Mouse (Mus musculus): ENCODE measurements at regions not wholly inside any gene's neighbourhood (a gene's known extent, or its start where the extent isn't known, plus 50 kb on each side); places are given as distances from the start of the nearest gene placed in this dataset.

DNA sequence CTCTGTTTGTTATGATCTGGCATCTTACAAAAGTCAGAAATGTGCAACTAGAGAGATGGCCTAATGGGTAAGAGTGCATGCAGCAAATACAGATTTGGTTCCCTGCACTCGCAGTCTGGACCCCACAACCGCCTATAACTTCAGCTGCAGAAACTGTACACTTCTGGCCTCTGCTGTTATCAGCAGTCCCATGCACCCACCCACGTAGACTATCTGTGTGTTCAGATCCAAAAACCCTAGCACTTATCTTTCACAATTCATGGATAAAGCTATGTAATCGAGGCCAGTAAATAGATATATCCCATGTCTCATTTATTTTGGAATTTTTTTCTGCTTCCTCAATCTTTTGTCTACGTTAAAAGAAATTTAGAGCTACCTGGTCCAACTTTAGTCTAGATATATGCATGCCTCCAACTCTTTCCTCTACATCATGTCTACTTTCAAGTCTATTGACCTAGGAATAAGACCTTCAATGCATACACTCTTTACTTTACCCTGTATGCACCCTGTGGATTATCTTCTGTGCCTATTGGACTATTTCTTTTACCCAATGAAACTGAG, 95.0 kb upstream of the Gorab start:
- Histone ChIP-seq H3K9me3 (ENCODE audit: control insufficient read depth, low read length) (no peaks in the 10 kb centered on the region), H3K27ac (no peak overlapping the region), H3K4me1 (replicated peaks; ENCODE audit: control insufficient read depth in 2 of 2, insufficient read depth in 2 of 2, low read length in 1 of 2) (no peaks in the 10 kb centered on the region), H3K36me3 (replicated peaks; ENCODE audit: control insufficient read depth, insufficient read depth, low read depth) (no peaks in the 10 kb centered on the region), H3K4me3 (ENCODE audit: insufficient read depth in 1 of 2, low read depth in 2 of 2, low read length in 2 of 2) (no peak overlapping the region), H3K4me2 (ENCODE audit: low read depth) (no peak overlapping the region), H3K9ac (replicated peaks) (no peak overlapping the region), H3K27me3 (ENCODE audit: control insufficient read depth, insufficient read depth, low read length) (no peaks in the 10 kb centered on the region)
- DNase-seq (ENCODE audit: low read depth in 3 of 3, low spot score in 3 of 3) (no peak), ATAC-seq (ENCODE audit: insufficient read depth) (0 out of 2 replicates have a peak, but pooled peaks have one; percentile 33)
- no peak for TF ChIP-seq EP300 (IDR thresholded peaks at IDR 0.05; ENCODE audit: low read depth)
- no peak for TF ChIP-seq CTCF (IDR thresholded peaks at IDR 0.05; ENCODE audit: low read depth)
- 31% methylated on average over 5 of the region's 5 CpGs for WGBS (ENCODE audit: insufficient replicate concordance)

- TF ChIP-seq CTCF (IDR thresholded peaks at IDR 0.05; ENCODE audit: low read depth) (no peak), EP300 (IDR thresholded peaks at IDR 0.05; ENCODE audit: low read depth) (no peak)
- H3K9me3 ChIP-seq (ENCODE audit: control insufficient read depth, low read length) = no peaks in the 10 kb centered on the region
- no peak overlapping the region for H3K27ac ChIP-seq
- no peak overlapping the region for H3K9ac ChIP-seq (replicated peaks)
- H3K4me2 ChIP-seq (ENCODE audit: low read depth) = no peak overlapping the region
- no peaks in the 10 kb centered on the region for H3K4me1 ChIP-seq (replicated peaks; ENCODE audit: control insufficient read depth in 2 of 2, insufficient read depth in 2 of 2, low read length in 1 of 2)
- H3K27me3 ChIP-seq (ENCODE audit: control insufficient read depth, insufficient read depth, low read length) = no peaks in the 10 kb centered on the region
- WGBS (ENCODE audit: insufficient replicate concordance) = 46% methylated on average over 1 of the region's 1 CpGs
- ATAC-seq (ENCODE audit: insufficient read depth) (no peak), DNase-seq (ENCODE audit: low read depth in 3 of 3, low spot score in 3 of 3) (no peak)
- no peaks in the 10 kb centered on the region for H3K36me3 ChIP-seq (replicated peaks; ENCODE audit: control insufficient read depth, insufficient read depth, low read depth)
- no peak overlapping the region for H3K4me3 ChIP-seq (ENCODE audit: insufficient read depth in 1 of 2, low read depth in 2 of 2, low read length in 2 of 2)
Measured at GRCm38 (mm10) chr1:163496416-163496815, 92.9 kb upstream of the Gorab start.

DNA sequence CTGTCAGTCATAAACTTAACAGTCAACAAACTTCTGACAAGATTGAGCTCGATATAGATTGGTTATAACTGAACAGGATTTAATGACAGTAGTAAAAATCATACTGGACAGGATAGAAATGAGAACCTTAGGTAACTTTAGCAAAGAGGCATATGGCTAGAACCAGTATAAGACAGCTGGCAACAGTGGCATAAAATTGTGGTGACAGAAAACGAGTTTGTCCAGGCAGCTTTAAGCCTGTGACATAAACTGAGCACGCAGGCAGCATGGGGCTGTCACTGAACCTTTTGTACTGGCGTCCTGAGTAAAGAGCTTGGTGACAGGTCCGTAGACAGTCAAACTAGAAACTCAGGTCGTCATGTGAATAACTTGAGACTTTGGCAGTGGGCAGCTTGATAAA, 85.1 kb upstream of the Gorab start:
- 39% methylated on average over 6 of the region's 6 CpGs for WGBS (ENCODE audit: insufficient replicate concordance)
- Histone ChIP-seq H3K27ac (no peak overlapping the region), H3K4me2 (ENCODE audit: low read depth) (no peak overlapping the region), H3K9me3 (ENCODE audit: control insufficient read depth, low read length) (no peaks in the 10 kb centered on the region), H3K4me1 (replicated peaks; ENCODE audit: control insufficient read depth in 2 of 2, insufficient read depth in 2 of 2, low read length in 1 of 2) (no peaks in the 10 kb centered on the region), H3K36me3 (replicated peaks; ENCODE audit: control insufficient read depth, insufficient read depth, low read depth) (no peaks in the 10 kb centered on the region), H3K4me3 (ENCODE audit: insufficient read depth in 1 of 2, low read depth in 2 of 2, low read length in 2 of 2) (no peak overlapping the region), H3K27me3 (ENCODE audit: control insufficient read depth, insufficient read depth, low read length) (no peaks in the 10 kb centered on the region), H3K9ac (replicated peaks) (no peak overlapping the region)
- ATAC-seq (ENCODE audit: insufficient read depth) (no peak), DNase-seq (ENCODE audit: low read depth in 3 of 3, low spot score in 3 of 3) (no peak)
- TF ChIP-seq CTCF (IDR thresholded peaks at IDR 0.05; ENCODE audit: low read depth) = no peak
- no peak for TF ChIP-seq EP300 (IDR thresholded peaks at IDR 0.05; ENCODE audit: low read depth)

DNA sequence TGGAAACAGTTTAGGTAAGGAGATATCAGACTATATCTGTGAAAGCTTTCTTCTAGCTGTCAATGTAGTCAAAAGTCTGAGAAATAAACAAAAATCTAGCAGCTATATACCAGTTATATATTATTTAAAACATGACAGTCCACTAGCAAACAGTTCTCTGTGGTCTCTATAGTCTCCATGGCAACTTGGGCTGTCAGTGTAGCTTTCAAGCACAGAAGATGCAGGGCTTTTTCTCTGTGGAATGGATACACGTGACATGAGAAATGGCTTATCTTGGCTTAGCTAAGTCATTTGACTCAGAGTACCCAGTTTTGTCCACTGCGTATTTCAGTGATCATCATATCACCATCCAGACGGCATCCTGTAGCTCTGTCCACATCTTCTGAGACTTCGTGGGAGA, 84.6 kb upstream of the Gorab start:
- no peak overlapping the region for H3K4me2 ChIP-seq (ENCODE audit: low read depth)
- H3K4me3 ChIP-seq (ENCODE audit: insufficient read depth in 1 of 2, low read depth in 2 of 2, low read length in 2 of 2) = no peak overlapping the region
- WGBS (ENCODE audit: insufficient replicate concordance) = 55% methylated on average over 4 of the region's 4 CpGs
- H3K4me1 ChIP-seq (replicated peaks; ENCODE audit: control insufficient read depth in 2 of 2, insufficient read depth in 2 of 2, low read length in 1 of 2) = no peaks in the 10 kb centered on the region
- H3K27ac ChIP-seq = no peak overlapping the region
- DNase-seq (ENCODE audit: low read depth in 3 of 3, low spot score in 3 of 3) = no peak
- H3K36me3 ChIP-seq (replicated peaks; ENCODE audit: control insufficient read depth, insufficient read depth, low read depth) = no peaks in the 10 kb centered on the region
- TF ChIP-seq CTCF (IDR thresholded peaks at IDR 0.05; ENCODE audit: low read depth) = no peak
- no peak for TF ChIP-seq EP300 (IDR thresholded peaks at IDR 0.05; ENCODE audit: low read depth)
- no peaks in the 10 kb centered on the region for H3K27me3 ChIP-seq (ENCODE audit: control insufficient read depth, insufficient read depth, low read length)
- no peak for ATAC-seq (ENCODE audit: insufficient read depth)
- no peaks in the 10 kb centered on the region for H3K9me3 ChIP-seq (ENCODE audit: control insufficient read depth, low read length)
- H3K9ac ChIP-seq (replicated peaks) = no peak overlapping the region

- 35% methylated on average over 3 of the region's 3 CpGs for WGBS (ENCODE audit: insufficient replicate concordance)
- Histone ChIP-seq H3K4me2 (ENCODE audit: low read depth) (no peak overlapping the region), H3K27me3 (ENCODE audit: control insufficient read depth, insufficient read depth, low read length) (no peaks in the 10 kb centered on the region), H3K27ac (no peak overlapping the region), H3K9me3 (ENCODE audit: control insufficient read depth, low read length) (no peaks in the 10 kb centered on the region), H3K36me3 (replicated peaks; ENCODE audit: control insufficient read depth, insufficient read depth, low read depth) (no peaks in the 10 kb centered on the region), H3K4me3 (ENCODE audit: insufficient read depth in 1 of 2, low read depth in 2 of 2, low read length in 2 of 2) (no peak overlapping the region), H3K9ac (replicated peaks) (no peak overlapping the region), H3K4me1 (replicated peaks; ENCODE audit: control insufficient read depth in 2 of 2, insufficient read depth in 2 of 2, low read length in 1 of 2) (no peaks in the 10 kb centered on the region)
- DNase-seq (ENCODE audit: low read depth in 3 of 3, low spot score in 3 of 3) (no peak), ATAC-seq (ENCODE audit: insufficient read depth) (no peak)
- TF ChIP-seq EP300 (IDR thresholded peaks at IDR 0.05; ENCODE audit: low read depth) = no peak
- TF ChIP-seq CTCF (IDR thresholded peaks at IDR 0.05; ENCODE audit: low read depth) = no peak
Measured at GRCm38 (mm10) chr1:163483098-163483497, 79.6 kb upstream of the Gorab start.
